Mouse (Mus musculus): Measurements from ENCODE around the gene Nectin1. TPM values are rescaled to one million over a fixed set of nuclear protein-coding genes. Genes with fewer than 3 reads are reported as not detected.
A peak's percentile ranks its signal among the peaks of the same experiment; 100 is the strongest.

Nectin1 gene
- total and polyA plus RNA-seq, 2 experiments: 4.0 to 38.6 TPM

DNA sequence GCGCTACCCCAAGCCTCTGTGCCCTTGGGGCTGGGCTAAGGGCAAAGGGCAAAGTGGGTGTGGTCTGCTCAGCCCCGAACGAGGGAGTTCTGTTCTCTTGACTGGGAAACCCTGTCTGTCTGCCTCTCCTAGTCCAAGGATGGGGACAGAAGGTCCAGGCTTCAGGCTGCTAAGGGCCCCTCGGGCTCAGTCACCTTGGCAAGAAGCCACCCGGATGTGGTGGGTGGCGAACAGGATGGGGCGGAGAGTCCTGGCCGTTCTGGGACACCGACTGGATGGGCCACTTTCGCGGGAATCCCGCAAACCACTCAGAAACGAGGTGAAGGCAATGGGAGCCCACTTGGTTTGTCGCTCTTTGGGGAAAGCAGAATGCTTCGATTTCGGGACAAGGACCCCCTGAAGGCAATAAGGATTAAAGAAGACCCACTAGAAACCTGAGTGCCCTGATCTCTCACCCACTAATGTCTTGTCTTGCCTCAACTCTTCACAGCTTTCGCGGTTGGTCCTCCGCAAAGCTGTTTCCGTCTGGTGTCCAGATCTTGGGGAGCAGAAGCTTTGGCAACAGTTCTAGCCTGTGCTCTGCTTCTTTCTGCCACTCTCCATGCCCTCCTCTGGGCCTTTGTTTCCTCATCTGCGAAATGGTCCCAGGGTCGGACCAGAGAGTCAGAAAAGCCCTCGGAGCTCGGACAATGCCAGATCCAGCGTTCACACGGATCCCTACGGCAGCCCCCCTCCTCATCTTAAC is 710 bp upstream of the Nectin1 start:
- Histone ChIP-seq H3K9ac (ENCODE audit: low read depth, low read length) (peak overlapping the region; percentile 99), H3K36me3 (ENCODE audit: control insufficient read depth, insufficient read depth, low read length) (no peaks in the 10 kb centered on the region), H3K79me2 (ENCODE audit: control insufficient read depth, insufficient read depth, low read length) (peaks cover 34% of the 10 kb centered on the region), H3K27me3 (ENCODE audit: control insufficient read depth, insufficient read depth, low read length) (no peaks in the 10 kb centered on the region), H3K27ac (replicated peaks; ENCODE audit: insufficient read depth, low read depth, low read length) (peak overlapping the region; percentile 79), H3K4me1 (ENCODE audit: control insufficient read depth, insufficient read depth, low read length) (peaks cover 25% of the 10 kb centered on the region), H3K4me3 (ENCODE audit: insufficient read depth, low read depth, low read length) (peak overlapping the region; percentile 70)
- peak; percentile 78 for DNase-seq (ENCODE audit: extremely low read depth, low read depth, low spot score)
- under 1% methylated on average over 27 of the region's 27 CpGs for WGBS
- TF ChIP-seq CTCF (IDR thresholded peaks at IDR 0.05; ENCODE audit: low read depth, low read length) (no peak), POLR2A (IDR thresholded peaks at IDR 0.05; ENCODE audit: extremely low read depth, insufficient read depth, low read length) (0 out of 2 replicates have a peak, but pooled peaks have one; percentile 29)

DNA sequence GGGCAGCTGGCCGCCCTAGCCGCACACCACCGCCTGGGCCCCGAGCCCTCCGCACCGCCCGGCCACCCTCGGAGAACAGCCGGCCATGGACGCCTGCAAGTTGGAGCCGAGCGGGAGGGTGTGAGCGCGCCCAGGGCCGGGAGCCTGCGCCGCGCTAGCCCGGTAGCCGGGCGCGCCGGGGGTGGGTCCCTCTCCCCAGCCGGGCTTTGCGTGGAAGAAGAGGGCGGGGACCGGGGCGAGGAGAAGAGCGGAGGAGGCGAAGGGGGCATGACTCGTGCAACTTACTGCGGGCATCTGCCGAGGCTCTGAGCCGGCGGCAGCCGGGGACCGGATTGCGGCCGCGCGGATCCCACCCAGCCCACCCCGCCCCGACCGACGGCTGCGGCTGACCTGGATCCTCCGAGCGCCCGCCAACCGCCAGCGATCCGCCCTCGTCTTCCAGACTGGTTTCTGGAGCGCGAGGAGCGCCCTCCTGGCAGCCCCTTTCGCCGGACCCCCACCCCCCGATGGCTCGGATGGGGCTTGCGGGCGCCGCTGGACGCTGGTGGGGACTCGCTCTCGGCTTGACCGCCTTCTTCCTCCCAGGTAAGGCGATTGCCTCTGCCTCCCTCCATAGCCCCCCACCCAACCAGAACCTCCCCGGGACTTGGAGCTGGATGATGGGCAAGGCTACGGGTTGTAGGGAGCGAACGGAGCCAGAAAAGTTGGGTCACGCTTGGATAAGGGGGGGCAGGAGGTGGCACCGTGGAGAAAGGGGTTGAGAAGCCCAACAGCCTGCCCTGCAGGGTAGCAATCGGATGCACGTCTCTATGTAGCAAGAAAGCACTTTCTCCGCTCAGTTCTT is 576 bp downstream of the Nectin1 start:
- H3K9ac ChIP-seq (ENCODE audit: low read depth, low read length): peak overlapping the region; percentile 99
- DNase-seq (ENCODE audit: extremely low read depth, low read depth, low spot score): no peak
- peak overlapping the region; percentile 70 for H3K4me3 ChIP-seq (ENCODE audit: insufficient read depth, low read depth, low read length)
- no peak for TF ChIP-seq POLR2A (IDR thresholded peaks at IDR 0.05; ENCODE audit: extremely low read depth, insufficient read depth, low read length)
- TF ChIP-seq CTCF (IDR thresholded peaks at IDR 0.05; ENCODE audit: low read depth, low read length): no peak
- under 1% methylated on average over 72 of the region's 77 CpGs for WGBS
- peak overlapping the region; percentile 79 for H3K27ac ChIP-seq (replicated peaks; ENCODE audit: insufficient read depth, low read depth, low read length)
- no peaks in the 10 kb centered on the region for H3K27me3 ChIP-seq (ENCODE audit: control insufficient read depth, insufficient read depth, low read length)
- H3K79me2 ChIP-seq (ENCODE audit: control insufficient read depth, insufficient read depth, low read length): peaks cover 45% of the 10 kb centered on the region
- H3K4me1 ChIP-seq (ENCODE audit: control insufficient read depth, insufficient read depth, low read length): peaks cover 20% of the 10 kb centered on the region
- H3K36me3 ChIP-seq (ENCODE audit: control insufficient read depth, insufficient read depth, low read length): no peaks in the 10 kb centered on the region

DNA sequence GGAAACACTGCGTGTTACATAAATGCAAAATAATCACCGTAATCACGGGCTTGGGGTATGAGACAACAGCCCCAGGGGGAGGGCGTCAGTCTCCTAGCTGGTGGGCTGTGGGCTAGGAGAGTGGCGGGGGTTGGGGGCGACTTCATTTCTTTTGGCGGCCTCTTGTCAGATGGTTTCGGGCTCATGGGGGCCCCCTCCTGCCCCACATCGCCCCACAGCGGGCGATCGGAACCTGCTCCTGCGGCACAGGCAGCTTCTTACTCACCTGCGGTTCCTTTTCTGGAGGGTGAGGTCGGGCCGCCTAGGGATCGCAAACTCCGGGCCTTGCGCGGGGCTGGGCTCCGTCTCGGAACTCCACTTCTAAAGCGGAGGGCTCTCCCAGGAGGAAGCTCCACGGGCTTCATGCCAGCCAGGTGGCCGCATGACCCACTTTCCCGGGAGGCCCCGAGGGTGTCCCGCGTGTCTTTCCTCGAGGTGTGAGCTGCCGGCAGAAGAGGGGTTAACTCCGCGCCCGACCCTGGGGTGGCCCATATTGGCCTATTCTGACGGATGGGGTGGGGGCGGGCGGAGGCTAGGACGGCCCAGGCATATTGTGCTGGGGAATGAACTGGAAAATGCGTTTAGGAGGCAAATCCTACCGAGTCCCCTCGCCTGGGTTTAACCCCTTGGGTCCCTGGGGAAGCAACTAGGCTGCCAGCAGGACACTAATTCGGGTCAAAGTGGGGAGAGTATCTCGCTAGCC is 1.4 kb downstream of the Nectin1 start:
- H3K79me2 ChIP-seq (ENCODE audit: control insufficient read depth, insufficient read depth, low read length): peaks cover 52% of the 10 kb centered on the region
- TF ChIP-seq CTCF (IDR thresholded peaks at IDR 0.05; ENCODE audit: low read depth, low read length) (peak; percentile 26; the same call in 1 of the 2 replicates), POLR2A (IDR thresholded peaks at IDR 0.05; ENCODE audit: extremely low read depth, insufficient read depth, low read length) (no peak)
- H3K4me1 ChIP-seq (ENCODE audit: control insufficient read depth, insufficient read depth, low read length): peaks cover 25% of the 10 kb centered on the region
- DNase-seq (ENCODE audit: extremely low read depth, low read depth, low spot score): no peak
- H3K27me3 ChIP-seq (ENCODE audit: control insufficient read depth, insufficient read depth, low read length): no peaks in the 10 kb centered on the region
- peak overlapping the region; percentile 70 for H3K4me3 ChIP-seq (ENCODE audit: insufficient read depth, low read depth, low read length)
- 1% methylated on average over 43 of the region's 43 CpGs for WGBS
- no peaks in the 10 kb centered on the region for H3K36me3 ChIP-seq (ENCODE audit: control insufficient read depth, insufficient read depth, low read length)
- H3K9ac ChIP-seq (ENCODE audit: low read depth, low read length): peak overlapping the region; percentile 99
- peak overlapping the region; percentile 79 for H3K27ac ChIP-seq (replicated peaks; ENCODE audit: insufficient read depth, low read depth, low read length)

DNA sequence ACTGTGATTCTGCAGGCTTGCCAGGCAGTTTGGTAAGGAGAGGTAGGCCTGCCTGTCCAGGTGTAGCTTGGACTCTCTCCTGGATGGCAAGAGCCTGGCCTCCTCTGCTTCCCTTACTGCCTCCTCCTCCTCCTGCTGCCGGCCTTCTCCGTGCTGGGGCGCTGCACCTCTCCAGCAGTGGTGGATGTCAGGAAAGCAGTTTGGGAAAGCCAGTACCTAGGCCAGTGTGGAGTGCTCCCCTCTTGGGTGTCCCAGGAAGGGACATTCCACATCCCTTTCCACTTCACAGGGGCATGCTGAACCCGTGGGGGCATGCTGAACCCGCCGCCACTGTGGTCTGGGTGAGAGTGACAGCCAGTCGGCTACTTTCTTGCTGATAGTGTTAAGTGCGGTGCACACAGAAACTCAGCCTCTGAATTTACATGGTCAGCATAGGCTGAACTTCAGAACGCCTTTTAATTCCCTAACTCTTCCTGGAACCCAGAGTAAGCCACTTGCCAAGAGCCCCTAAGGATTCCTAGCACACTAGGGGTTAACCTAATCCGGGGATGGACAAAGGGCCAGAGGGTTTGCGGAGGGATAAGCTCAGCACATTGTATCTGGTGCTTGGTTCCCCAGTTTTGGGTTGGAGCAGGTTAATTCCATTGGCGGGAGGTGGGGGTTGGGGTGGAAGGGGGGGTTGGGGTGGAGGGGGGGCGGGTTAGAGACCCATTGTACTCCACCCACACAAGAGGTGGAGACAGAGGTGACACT is 2.3 kb downstream of the Nectin1 start:
- peaks cover 32% of the 10 kb centered on the region for H3K4me1 ChIP-seq (ENCODE audit: control insufficient read depth, insufficient read depth, low read length)
- TF ChIP-seq CTCF (IDR thresholded peaks at IDR 0.05; ENCODE audit: low read depth, low read length): no peak
- TF ChIP-seq POLR2A (IDR thresholded peaks at IDR 0.05; ENCODE audit: extremely low read depth, insufficient read depth, low read length): no peak
- H3K4me3 ChIP-seq (ENCODE audit: insufficient read depth, low read depth, low read length): peak overlapping the region; percentile 70
- 13% methylated on average over 13 of the region's 13 CpGs for WGBS
- H3K36me3 ChIP-seq (ENCODE audit: control insufficient read depth, insufficient read depth, low read length): no peaks in the 10 kb centered on the region
- H3K27ac ChIP-seq (replicated peaks; ENCODE audit: insufficient read depth, low read depth, low read length): peak overlapping the region; percentile 79
- H3K9ac ChIP-seq (ENCODE audit: low read depth, low read length): peak overlapping the region; percentile 99
- DNase-seq (ENCODE audit: extremely low read depth, low read depth, low spot score): peak; percentile 48
- H3K27me3 ChIP-seq (ENCODE audit: control insufficient read depth, insufficient read depth, low read length): no peaks in the 10 kb centered on the region
- peaks cover 57% of the 10 kb centered on the region for H3K79me2 ChIP-seq (ENCODE audit: control insufficient read depth, insufficient read depth, low read length)

DNA sequence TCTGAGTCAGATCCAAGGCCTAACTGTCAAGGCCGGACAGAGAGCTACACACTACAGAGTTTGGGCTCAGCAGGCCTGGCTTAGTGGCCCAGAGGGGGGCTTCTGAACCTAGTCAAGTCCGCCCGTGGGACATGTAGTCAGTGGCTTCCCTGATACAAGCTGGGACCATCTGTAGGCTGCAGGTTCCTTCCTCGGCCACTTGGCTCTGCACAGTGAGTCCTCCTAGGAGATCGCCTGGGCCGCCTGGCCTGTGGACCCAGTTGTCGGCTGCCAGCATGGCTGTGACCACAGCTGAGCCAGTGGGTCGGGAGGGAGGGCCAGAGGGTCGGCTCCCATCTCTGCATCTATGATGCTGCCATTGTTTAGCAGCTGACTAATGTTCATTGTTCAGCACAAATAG is 3.9 kb downstream of the Nectin1 start:
- TF ChIP-seq POLR2A (IDR thresholded peaks at IDR 0.05; ENCODE audit: extremely low read depth, insufficient read depth, low read length): no peak
- no peak for TF ChIP-seq CTCF (IDR thresholded peaks at IDR 0.05; ENCODE audit: low read depth, low read length)
- WGBS: 48% methylated on average over 9 of the region's 9 CpGs

More for the DNA sequence above, 3.9 kb downstream of the Nectin1 start:
- Histone ChIP-seq H3K27ac (replicated peaks; ENCODE audit: insufficient read depth, low read depth, low read length) (no peak overlapping the region), H3K9ac (ENCODE audit: low read depth, low read length) (no peak overlapping the region; the same call in 1 of the 2 replicates), H3K4me3 (ENCODE audit: insufficient read depth, low read depth, low read length) (no peak overlapping the region), H3K79me2 (ENCODE audit: control insufficient read depth, insufficient read depth, low read length) (peaks cover 69% of the 10 kb centered on the region), H3K36me3 (ENCODE audit: control insufficient read depth, insufficient read depth, low read length) (no peaks in the 10 kb centered on the region), H3K4me1 (ENCODE audit: control insufficient read depth, insufficient read depth, low read length) (peaks cover 44% of the 10 kb centered on the region), H3K27me3 (ENCODE audit: control insufficient read depth, insufficient read depth, low read length) (no peaks in the 10 kb centered on the region)
- no peak for DNase-seq (ENCODE audit: extremely low read depth, low read depth, low spot score)

Measured in liver, adult 2 months (tissue).